Mouse (Mus musculus) stomach, embryonic 16.5 days (tissue): Measurements from ENCODE around the gene Ints5. TPM values are rescaled to one million over a fixed set of nuclear protein-coding genes. Genes with fewer than 3 reads are reported as not detected.
"Not testable (repeated sequence)": the region's sequence is repeated elsewhere in the genome, so short reads cannot be mapped to it uniquely, and the experiment has no call there.

Experiments used
- ATAC-seq: fragments of 200-750 bp; cut with Nextera tagmentation; 2 replicates; pipeline ENCODE4 v1.8.0; 2017; ENCODE audit warnings: moderate number of reproducible peaks, moderate TSS enrichment; ENCODE audit not compliant: insufficient read depth, low FRiP score
- H3K27ac ChIP-seq: fragments of 300-500 bp; sonication (generic); 2 replicates; pipeline ENCODE4 v1.5.1; 2014; ENCODE audit warnings: low read length
- H3K27me3 ChIP-seq: fragments of 300-500 bp; sonication (generic); 2 replicates; pipeline ENCODE4 v1.6.1; 2014; ENCODE audit warnings: low read length, control low read depth, mixed read lengths; ENCODE audit not compliant: control insufficient read depth, insufficient read depth
- H3K36me3 ChIP-seq: fragments of 300-500 bp; sonication (generic); 2 replicates; pipeline ENCODE4 v1.6.1; 2014; ENCODE audit warnings: low read length; ENCODE audit not compliant: control insufficient read depth, insufficient read depth
- H3K4me1 ChIP-seq: fragments of 300-500 bp; sonication (generic); 2 replicates; pipeline ENCODE4 v1.6.1; 2014; ENCODE audit warnings: low read length, control low read depth, mixed read lengths; ENCODE audit not compliant: control insufficient read depth, insufficient read depth
- H3K4me2 ChIP-seq: fragments of 300-500 bp; sonication (generic); 2 replicates; pipeline ENCODE4 v1.6.1; 2014; ENCODE audit warnings: low read depth, low read length, mixed read lengths
- H3K4me3 ChIP-seq: fragments of 300-500 bp; sonication (generic); replicated peaks from 2 replicates; pipeline ENCODE4 v1.5.1; 2014; ENCODE audit warnings: mild to moderate bottlenecking, low read length
- H3K9ac ChIP-seq: fragments of 300-500 bp; sonication (generic); 2 replicates; pipeline ENCODE4 v1.6.1; 2014; ENCODE audit warnings: low read length
- H3K9me3 ChIP-seq: fragments of 300-500 bp; sonication (generic); replicated peaks from 2 replicates; pipeline ENCODE4 v1.6.1; 2016; ENCODE audit warnings: low read length, control low read depth; ENCODE audit not compliant: control insufficient read depth
- whole genome bisulfite sequencing: fragments of 180-500 bp; shearing (Covaris S2); extraction: QIAGEN DNeasy Blood & Tissue Kit; methylation state at CpG from one replicate; pipeline ENCODE4 v1.1.7; 2014; 5-methylcytosine and 5-hydroxymethylcytosine counted together
- polyA plus RNA-seq: library from polyadenylated mRNA; unstranded; fragments of >200 nt; fragmentation: Nextera tagmentation; extraction: Ambion mirVana; gene quantifications from 2 replicates; pipeline ENCODE4 v1.2.1, GENCODE M21; 2015

Gene Ints5
- polyA plus RNA-seq, 1 experiment from 2014 or later, result 35.4 TPM

DNA sequence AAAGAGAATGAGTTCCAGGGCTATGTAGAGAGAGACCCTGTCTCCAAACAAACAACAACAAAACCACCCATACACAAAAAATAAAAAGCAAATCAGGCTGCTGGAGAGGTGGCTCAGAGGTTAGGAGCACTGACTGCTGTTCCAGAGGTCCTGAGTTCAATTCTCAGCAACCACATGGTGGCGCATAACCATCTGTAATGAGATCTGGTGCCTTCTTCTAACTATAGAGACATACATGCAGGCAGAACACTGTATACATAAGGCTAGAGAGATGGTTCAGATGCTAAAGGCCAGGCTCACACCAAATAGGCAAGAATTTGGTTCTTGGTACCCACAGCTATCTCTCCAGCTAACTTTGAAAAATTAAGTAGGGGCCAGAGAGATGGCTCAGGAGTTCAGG, 33.8 kb upstream of the Ints5 start:
- Histone ChIP-seq H3K9ac (no peak overlapping the region), H3K4me3 (no peak overlapping the region), H3K27me3 (no peaks in the 10 kb centered on the region), H3K36me3 (no peaks in the 10 kb centered on the region), H3K4me2 (no peak overlapping the region), H3K4me1 (no peaks in the 10 kb centered on the region), H3K9me3 (no peaks in the 10 kb centered on the region), H3K27ac (no peak overlapping the region)
- peak; percentile 33; the same call in 1 of the 2 replicates for ATAC-seq
- WGBS, result 22% methylated on average over 1 of the region's 1 CpGs

DNA sequence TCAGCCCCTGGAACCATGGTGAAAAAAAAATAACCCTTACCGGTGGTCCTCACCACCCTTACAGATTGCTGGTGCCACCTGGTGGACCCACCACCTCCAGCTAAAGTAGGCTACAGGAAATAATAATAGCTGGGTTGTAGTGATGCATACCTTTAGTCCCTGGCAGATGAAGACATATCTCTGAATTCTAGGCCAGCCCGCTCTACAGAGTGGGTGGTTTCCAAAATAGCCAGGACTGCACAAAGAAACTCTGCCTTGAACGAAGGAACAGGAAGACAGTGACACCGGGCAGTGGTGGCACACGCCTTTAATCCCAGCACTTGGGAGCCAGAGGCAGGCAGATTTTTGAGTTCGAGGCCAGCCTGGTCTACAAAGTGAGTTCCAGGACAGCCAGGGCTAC, 28.5 kb upstream of the Ints5 start:
- no peak overlapping the region for H3K4me2 ChIP-seq

DNA sequence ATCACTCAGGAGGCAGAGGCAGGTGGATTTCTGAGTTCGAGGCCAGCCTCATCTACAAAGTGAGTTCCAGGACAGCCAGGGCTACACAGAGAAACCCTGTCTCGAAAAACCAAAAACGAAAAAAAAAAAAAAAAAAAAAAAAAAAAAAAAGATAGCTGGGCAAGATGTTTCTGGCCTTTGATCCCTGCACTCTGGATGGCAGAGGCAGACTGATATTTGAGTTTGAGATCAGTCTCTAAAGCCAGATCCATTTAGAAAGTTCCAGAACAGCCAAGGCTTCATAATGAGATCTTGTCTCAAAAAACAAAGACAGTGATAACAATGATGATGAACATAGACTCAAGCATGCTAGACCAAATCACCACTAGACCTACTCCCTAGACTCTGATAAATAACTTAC, 22.4 kb upstream of the Ints5 start:
- Histone ChIP-seq H3K27ac (peak overlapping the region; percentile 83; the same call in 1 of the 2 replicates), H3K4me2 (peak overlapping the region; percentile 63)
- H3K27me3 ChIP-seq, H3K4me1 ChIP-seq, H3K9ac ChIP-seq, H3K9me3 ChIP-seq, H3K36me3 ChIP-seq, H3K4me3 ChIP-seq, ATAC-seq: not testable (repeated sequence)
- 75% methylated on average over 3 of the region's 3 CpGs for WGBS

More for the DNA sequence above, 28.5 kb upstream of the Ints5 start:
- Histone ChIP-seq H3K27ac (no peak overlapping the region), H3K4me3 (no peak overlapping the region), H3K36me3 (no peaks in the 10 kb centered on the region), H3K27me3 (no peaks in the 10 kb centered on the region), H3K9me3 (no peaks in the 10 kb centered on the region), H3K9ac (no peak overlapping the region), H3K4me1 (no peaks in the 10 kb centered on the region)
- 81% methylated on average over 6 of the region's 6 CpGs for WGBS
- no peak for ATAC-seq

DNA sequence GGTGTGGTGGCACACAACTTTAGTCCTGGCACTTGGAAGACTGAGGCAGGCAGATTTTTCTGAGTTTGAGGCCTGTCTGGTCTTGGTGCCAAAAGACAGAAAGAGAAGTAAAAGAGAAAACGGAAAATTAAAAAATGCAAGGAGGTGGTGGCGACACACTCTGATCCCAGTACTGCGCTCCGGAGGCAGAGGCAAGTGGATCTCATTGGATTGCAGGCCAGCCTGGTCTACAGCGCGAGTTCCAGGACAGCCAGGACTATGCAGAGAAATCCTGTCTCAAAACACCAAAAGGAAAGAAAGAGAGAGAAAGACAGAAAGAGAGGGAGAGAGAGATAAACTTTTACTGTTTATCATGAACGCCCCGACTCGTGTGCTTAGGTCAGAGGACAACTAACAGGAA, 22.0 kb upstream of the Ints5 start:
- peak overlapping the region; percentile 63 for H3K4me2 ChIP-seq
- H3K36me3 ChIP-seq, result 0 out of 2 replicates have a peak, but pooled peaks cover 4% of the 10 kb centered on the region
- H3K4me1 ChIP-seq, result peaks cover 8% of the 10 kb centered on the region
- H3K27me3 ChIP-seq, result no peaks in the 10 kb centered on the region
- H3K9ac ChIP-seq, result peak overlapping the region; percentile 96
- H3K27ac ChIP-seq, result peak overlapping the region; percentile 83
- no peak for ATAC-seq
- peak overlapping the region; percentile 93 for H3K4me3 ChIP-seq
- no peaks in the 10 kb centered on the region for H3K9me3 ChIP-seq
- WGBS, result 45% methylated on average over 9 of the region's 9 CpGs

DNA sequence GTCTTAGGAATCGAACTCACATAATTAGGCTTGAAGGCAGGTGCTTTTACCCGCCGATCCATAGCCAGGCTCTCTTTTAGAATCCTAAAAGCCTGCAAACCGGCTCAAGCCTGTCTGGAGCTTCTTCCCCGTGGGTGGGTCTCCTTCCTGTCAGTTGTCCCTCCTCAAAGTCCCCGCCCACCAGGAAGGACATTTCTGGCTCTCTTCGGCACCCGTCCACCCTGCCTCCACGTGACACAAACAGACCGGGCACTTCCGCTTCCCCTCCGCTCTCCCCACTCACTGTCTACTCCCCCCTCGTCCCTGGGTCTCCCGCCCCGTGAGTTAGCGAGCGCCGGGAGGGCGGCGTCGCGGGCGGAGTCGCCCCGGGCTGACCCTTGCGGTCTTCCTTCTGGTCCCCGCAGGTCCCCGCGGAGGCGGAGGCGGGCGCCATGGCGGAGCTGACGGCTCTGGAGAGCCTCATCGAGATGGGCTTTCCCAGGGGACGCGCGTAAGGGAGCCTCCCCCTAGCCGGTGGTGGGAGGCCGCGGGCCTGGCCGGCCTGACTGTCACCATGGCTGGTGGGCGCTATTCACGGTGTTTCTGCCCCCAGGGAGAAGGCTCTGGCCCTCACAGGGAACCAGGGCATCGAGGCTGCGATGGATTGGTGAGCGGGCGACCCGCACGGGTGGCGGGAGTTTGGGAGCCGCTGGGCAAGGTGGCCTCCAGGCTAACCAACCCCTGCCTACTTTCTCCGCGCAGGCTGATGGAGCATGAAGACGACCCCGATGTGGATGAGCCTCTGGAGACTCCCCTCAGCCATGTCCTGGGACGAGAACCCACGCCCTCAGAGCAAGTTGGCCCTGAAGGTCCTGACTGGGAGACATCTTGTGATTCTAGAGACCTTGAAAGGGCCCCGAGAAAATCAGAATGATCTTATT, 21.3 kb upstream of the Ints5 start, which contains the start of gene Ubxn1:
Ubxn1 (plus strand) TSS at position 230 of the 920 bp plus-strand sequence.
- peak within 1 kb of the TSS; percentile 93 for H3K4me3 ChIP-seq
- under 1% methylated on average over 59 of the region's 59 CpGs for WGBS
- no peaks in the 10 kb centered on the region for H3K9me3 ChIP-seq
- H3K27me3 ChIP-seq, result no peaks in the 10 kb centered on the region
- H3K4me2 ChIP-seq, result peak within 1 kb of the TSS; percentile 78
- peak within 1 kb of the TSS; percentile 96 for H3K9ac ChIP-seq
- peak; percentile 96 for ATAC-seq
- peaks cover 8% of the 10 kb centered on the region for H3K4me1 ChIP-seq
- H3K36me3 ChIP-seq, result peaks cover 7% of the 10 kb centered on the region; the same call in 1 of the 2 replicates
- peak within 1 kb of the TSS; percentile 90 for H3K27ac ChIP-seq

DNA sequence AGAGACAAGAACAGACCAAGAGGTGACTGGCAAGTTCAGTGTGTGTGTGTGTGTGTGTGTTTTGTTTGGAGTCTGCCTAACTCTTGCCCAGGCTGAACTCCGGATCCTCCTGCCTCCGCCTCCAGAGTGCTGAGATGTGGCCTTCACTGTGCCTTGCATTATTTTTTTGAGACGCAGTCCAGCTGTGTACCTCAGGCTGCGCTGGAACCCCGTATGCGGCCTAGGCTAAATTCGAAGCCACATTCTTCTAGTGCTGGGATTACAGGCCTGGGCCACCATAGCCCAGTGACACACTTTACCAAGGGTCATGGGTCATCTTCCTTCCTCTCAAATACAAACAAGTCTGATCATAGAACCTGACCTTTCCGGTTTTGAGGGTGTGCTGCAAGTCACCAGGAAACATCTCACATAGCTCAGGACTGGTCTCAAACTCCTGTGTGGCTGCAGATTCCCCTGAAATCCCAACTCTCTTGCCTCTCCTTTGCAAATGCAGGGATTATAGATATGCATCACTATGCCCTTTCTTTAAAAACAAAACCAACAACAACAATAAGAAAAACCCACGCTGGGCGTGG, 20.5 kb upstream of the Ints5 start:
- WGBS, result 63% methylated on average over 10 of the region's 10 CpGs
- no peak for ATAC-seq
- Histone ChIP-seq H3K27me3 (no peaks in the 10 kb centered on the region), H3K4me2 (peak overlapping the region; percentile 78), H3K4me1 (peaks cover 8% of the 10 kb centered on the region), H3K4me3 (peak overlapping the region; percentile 93), H3K9ac (peak overlapping the region; percentile 96), H3K27ac (peak overlapping the region; percentile 90), H3K9me3 (no peaks in the 10 kb centered on the region), H3K36me3 (peaks cover 7% of the 10 kb centered on the region; the same call in 1 of the 2 replicates)

DNA sequence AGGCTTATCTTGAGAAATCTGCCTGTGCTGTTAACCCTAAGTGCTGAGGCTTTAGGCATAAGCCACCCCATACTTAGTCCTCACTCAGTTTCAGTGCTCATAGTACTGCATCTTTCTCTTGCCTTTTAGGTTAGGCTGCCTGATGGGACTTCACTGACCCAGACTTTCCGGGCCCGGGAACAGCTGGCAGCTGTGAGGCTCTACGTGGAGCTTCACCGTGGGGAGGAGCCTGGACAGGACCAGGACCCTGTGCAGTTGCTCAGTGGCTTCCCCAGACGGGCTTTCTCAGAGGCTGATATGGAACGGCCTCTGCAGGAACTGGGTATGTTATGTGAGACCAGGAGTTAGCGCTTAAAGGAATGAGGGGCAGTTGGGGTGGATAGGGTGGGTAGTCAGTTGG, 17.8 kb upstream of the Ints5 start:
- H3K9ac ChIP-seq, result no peak overlapping the region
- no peak overlapping the region for H3K4me3 ChIP-seq
- H3K36me3 ChIP-seq, result peaks cover 7% of the 10 kb centered on the region; the same call in 1 of the 2 replicates
- H3K9me3 ChIP-seq, result no peaks in the 10 kb centered on the region
- WGBS, result 89% methylated on average over 7 of the region's 7 CpGs
- H3K4me2 ChIP-seq, result no peak overlapping the region
- no peak for ATAC-seq
- no peaks in the 10 kb centered on the region for H3K27me3 ChIP-seq
- peak overlapping the region; percentile 42 for H3K27ac ChIP-seq
- peaks cover 16% of the 10 kb centered on the region for H3K4me1 ChIP-seq

DNA sequence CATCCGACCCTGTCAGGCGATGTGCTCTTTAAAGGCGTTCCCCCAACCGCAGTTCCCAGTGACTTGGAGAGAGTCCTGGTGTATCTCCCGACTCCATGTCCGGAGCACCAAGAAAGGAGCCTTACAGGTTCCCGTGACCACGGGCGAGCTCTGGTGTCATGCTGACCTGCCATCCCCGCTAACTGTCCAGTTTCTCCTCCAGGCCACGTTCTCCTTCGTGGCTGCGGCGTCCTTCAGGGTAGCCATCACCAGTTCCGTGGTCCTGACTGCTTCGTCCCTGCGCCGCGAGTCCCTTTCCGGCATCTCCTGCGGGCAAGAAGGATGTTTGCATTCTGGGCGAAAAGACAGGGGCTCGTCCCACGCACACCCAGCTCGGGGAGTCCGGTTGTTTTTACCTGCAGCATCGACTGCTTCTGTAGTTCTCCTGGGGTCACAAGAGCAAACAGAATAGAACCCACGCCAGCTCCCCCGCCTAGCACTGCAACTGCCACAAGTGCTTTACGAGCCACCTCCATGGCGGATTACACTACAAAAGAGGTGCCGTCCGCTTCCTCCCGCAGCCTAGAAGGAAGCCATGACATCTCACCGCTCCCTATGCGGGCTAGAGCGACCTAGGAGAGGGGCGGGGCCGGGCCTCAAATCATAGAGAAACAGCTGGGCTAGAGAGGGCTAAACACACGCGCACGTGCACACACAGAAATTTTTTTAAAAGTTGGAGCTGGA, 12.3 kb upstream of the Ints5 start, which contains the start of gene Uqcc3:
Uqcc3 (minus strand) TSS at position 613 of the 723 bp plus-strand sequence.
- peak within 1 kb of the TSS; percentile 79 for H3K4me2 ChIP-seq
- peak within 1 kb of the TSS; percentile 87 for H3K4me3 ChIP-seq
- H3K36me3 ChIP-seq, result peaks cover 6% of the 10 kb centered on the region; the same call in 1 of the 2 replicates
- H3K27me3 ChIP-seq, result no peaks in the 10 kb centered on the region
- under 1% methylated on average over 42 of the region's 42 CpGs for WGBS
- H3K4me1 ChIP-seq, result peaks cover 8% of the 10 kb centered on the region; the same call in 1 of the 2 replicates
- peak within 1 kb of the TSS; percentile 91 for H3K9ac ChIP-seq
- ATAC-seq, result peak; percentile 95
- H3K9me3 ChIP-seq, result no peaks in the 10 kb centered on the region
- peak within 1 kb of the TSS; percentile 86 for H3K27ac ChIP-seq
